ENCODE assay signal across 18 mouse cellular contexts in the genomic region with DNA sequence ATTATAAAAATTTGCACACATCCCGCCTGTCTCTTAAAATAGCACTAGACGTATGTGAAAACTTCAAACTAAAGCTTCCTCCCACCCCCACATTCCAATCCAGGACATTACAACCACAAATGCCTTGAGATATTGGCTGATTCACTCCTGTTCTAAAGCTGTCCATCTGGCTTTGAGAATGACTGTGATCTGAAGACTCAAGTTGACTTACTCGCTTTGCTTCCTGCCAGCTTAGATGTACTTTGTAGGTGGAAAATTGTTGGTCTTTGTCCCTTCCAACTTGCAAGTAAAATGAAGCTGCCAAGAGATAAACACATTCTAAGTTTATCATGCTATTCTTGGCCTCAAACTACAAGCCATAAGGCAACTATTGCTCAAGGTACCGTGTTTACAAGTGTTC.
DNase-seq lines count a peak whose midpoint lies in the region; ATAC-seq and TF ChIP-seq lines count a peak whose summit lies in the region.
"Had no signal": no experiment of that assay in that cellular context is flagged by ENCODE, and none has a peak within 500 bp of the region (broad histone marks: within the 10 kb centered on the region; RNA-seq: fewer than 3 reads in every experiment).

No protein-coding gene starts in this region.

- no peaks in the 10 kb centered on the region for H3K9me3 ChIP-seq in forebrain, postnatal 0 days (ENCODE audit: low read length)
- no peaks in the 10 kb centered on the region for H3K9me3 ChIP-seq in forebrain, embryonic 11.5 days (ENCODE audit: control insufficient read depth, low read length)
- no peaks in the 10 kb centered on the region for H3K9me3 ChIP-seq in heart, postnatal 0 days (replicated peaks; ENCODE audit: control insufficient read depth, low read length)
- H3K9me3 ChIP-seq in heart, embryonic 11.5 days (replicated peaks; ENCODE audit: control insufficient read depth, low read length): no peaks in the 10 kb centered on the region
- H3K9me3 ChIP-seq: embryonic facial prominence, embryonic 15.5 days; forebrain, embryonic 12.5 days; hindbrain, embryonic 12.5 days; limb, embryonic 15.5 days had no signal

- H3K27me3 ChIP-seq in forebrain, postnatal 0 days (ENCODE audit: insufficient read depth, low read length): no peaks in the 10 kb centered on the region
- no peaks in the 10 kb centered on the region for H3K27me3 ChIP-seq in forebrain, embryonic 11.5 days (ENCODE audit: control insufficient read depth, insufficient read depth, low read length)
- H3K27me3 ChIP-seq in heart, postnatal 0 days (ENCODE audit: control insufficient read depth, insufficient read depth, low read length): no peaks in the 10 kb centered on the region
- H3K27me3 ChIP-seq in heart, embryonic 11.5 days (ENCODE audit: control insufficient read depth, insufficient read depth, low read length): no peaks in the 10 kb centered on the region
- H3K27me3 ChIP-seq: embryonic facial prominence, embryonic 15.5 days; forebrain, embryonic 12.5 days; hindbrain, embryonic 12.5 days; limb, embryonic 15.5 days; megakaryocyte, embryonic 14.5 days had no signal

- no peak overlapping the region for H3K4me2 ChIP-seq in forebrain, postnatal 0 days (ENCODE audit: low read depth)
- no peak overlapping the region for H3K4me2 ChIP-seq in forebrain, embryonic 11.5 days (ENCODE audit: low read depth, low read length, severe bottlenecking)
- no peak overlapping the region for H3K4me2 ChIP-seq in heart, postnatal 0 days (ENCODE audit: low read depth, low read length)
- H3K4me2 ChIP-seq in heart, embryonic 11.5 days: no peak overlapping the region
- H3K4me2 ChIP-seq: embryonic facial prominence, embryonic 15.5 days; forebrain, embryonic 12.5 days; hindbrain, embryonic 12.5 days; limb, embryonic 15.5 days had no signal

- H3K27ac ChIP-seq in forebrain, postnatal 0 days (ENCODE audit: low read depth, low read length): no peak overlapping the region
- H3K27ac ChIP-seq in forebrain, embryonic 11.5 days (ENCODE audit: low read depth, low read length): no peak overlapping the region
- H3K27ac ChIP-seq in heart, postnatal 0 days (ENCODE audit: low read depth): no peak overlapping the region
- H3K27ac ChIP-seq in heart, embryonic 11.5 days (ENCODE audit: low read depth, low read length): no peak overlapping the region
- H3K27ac ChIP-seq: embryonic facial prominence, embryonic 15.5 days; forebrain, embryonic 12.5 days; hindbrain, embryonic 12.5 days; limb, embryonic 15.5 days had no signal

- peak; percentile 51 for ATAC-seq in forebrain, postnatal 0 days
- ATAC-seq in forebrain, embryonic 11.5 days (replicated peaks; ENCODE audit: low FRiP score): no peak
- ATAC-seq in heart, postnatal 0 days (ENCODE audit: insufficient read depth, low read depth): no peak
- no peak for ATAC-seq in heart, embryonic 11.5 days (replicated peaks; ENCODE audit: insufficient number of reproducible peaks, low FRiP score, low TSS enrichment)
- ATAC-seq: midbrain, embryonic 16.5 days had no signal

- DNase-seq in forebrain, postnatal 0 days: peak; percentile 41
- no peak for DNase-seq in forebrain, embryonic 11.5 days (ENCODE audit: low spot score)
- peak; percentile 18 for DNase-seq in heart, postnatal 0 days (ENCODE audit: low spot score)
- DNase-seq in Muller cell, postnatal 12 days (ENCODE audit: inconsistent ontology term): peak; percentile 2
- DNase-seq in right cerebral cortex, postnatal 25 days: peak; percentile 12
- DNase-seq in adrenal gland, adult (ENCODE audit: inconsistent age in 2 of 2, low spot score in 1 of 2): no peak
- DNase-seq: adrenal gland, postnatal 25 days; B cell, adult 2 months; cerebellum, adult 9-10 months; lung, postnatal 10 days; thymus, postnatal 36 days had no signal

- WGBS in forebrain, postnatal 0 days: 64% methylated on average over 4 of the region's 4 CpGs
- WGBS in forebrain, embryonic 11.5 days: 94% methylated on average over 4 of the region's 4 CpGs
- WGBS in heart, postnatal 0 days: 20% methylated on average over 4 of the region's 4 CpGs
- WGBS in heart, embryonic 11.5 days (ENCODE audit: insufficient replicate concordance): 53% methylated on average over 4 of the region's 4 CpGs

- TF ChIP-seq CTCF in forebrain, postnatal 0 days (IDR thresholded peaks at IDR 0.05; ENCODE audit: low read depth): no peak
- TF ChIP-seq CTCF in heart, postnatal 0 days (IDR thresholded peaks at IDR 0.05; ENCODE audit: low read depth): no peak

- TF ChIP-seq EP300 in heart, postnatal 0 days (IDR thresholded peaks at IDR 0.05; ENCODE audit: low read depth): no peak

- no peaks in the 10 kb centered on the region for H3K4me1 ChIP-seq in forebrain, postnatal 0 days (ENCODE audit: insufficient read depth)
- no peaks in the 10 kb centered on the region for H3K4me1 ChIP-seq in forebrain, embryonic 11.5 days (replicated peaks; ENCODE audit: control insufficient read depth, insufficient read depth, low read length)
- peaks cover 8% of the 10 kb centered on the region; the same call in 1 of the 2 replicates for H3K4me1 ChIP-seq in heart, postnatal 0 days (ENCODE audit: control insufficient read depth, insufficient read depth)
- H3K4me1 ChIP-seq in heart, embryonic 11.5 days (ENCODE audit: control insufficient read depth, insufficient read depth, low read length): no peaks in the 10 kb centered on the region
- H3K4me1 ChIP-seq: embryonic facial prominence, embryonic 15.5 days; forebrain, embryonic 12.5 days; hindbrain, embryonic 12.5 days; limb, embryonic 15.5 days; megakaryocyte, embryonic 14.5 days had no signal

- no peak overlapping the region for H3K9ac ChIP-seq in forebrain, postnatal 0 days
- H3K9ac ChIP-seq in forebrain, embryonic 11.5 days (ENCODE audit: low read length): no peak overlapping the region
- H3K9ac ChIP-seq in heart, postnatal 0 days (replicated peaks; ENCODE audit: low read depth, low read length): no peak overlapping the region
- no peak overlapping the region for H3K9ac ChIP-seq in heart, embryonic 11.5 days (ENCODE audit: low read depth, low read length)
- H3K9ac ChIP-seq: embryonic facial prominence, embryonic 15.5 days; forebrain, embryonic 12.5 days; hindbrain, embryonic 12.5 days; limb, embryonic 15.5 days had no signal

- H3K4me3 ChIP-seq in forebrain, postnatal 0 days (ENCODE audit: low read depth, low read length): no peak overlapping the region
- H3K4me3 ChIP-seq in forebrain, embryonic 11.5 days (ENCODE audit: low read depth, low read length): no peak overlapping the region
- no peak overlapping the region for H3K4me3 ChIP-seq in heart, postnatal 0 days (ENCODE audit: low read depth, low read length)
- no peak overlapping the region for H3K4me3 ChIP-seq in heart, embryonic 11.5 days (ENCODE audit: low read depth, low read length)
- H3K4me3 ChIP-seq: embryonic facial prominence, embryonic 15.5 days; forebrain, embryonic 12.5 days; hindbrain, embryonic 12.5 days; limb, embryonic 15.5 days; megakaryocyte, embryonic 14.5 days had no signal

- no peaks in the 10 kb centered on the region for H3K36me3 ChIP-seq in forebrain, postnatal 0 days (ENCODE audit: insufficient read depth)
- no peaks in the 10 kb centered on the region for H3K36me3 ChIP-seq in forebrain, embryonic 11.5 days (ENCODE audit: control insufficient read depth, insufficient read depth, low read length)
- no peaks in the 10 kb centered on the region for H3K36me3 ChIP-seq in heart, postnatal 0 days (replicated peaks; ENCODE audit: control insufficient read depth, insufficient read depth, low read length)
- no peaks in the 10 kb centered on the region for H3K36me3 ChIP-seq in heart, embryonic 11.5 days (ENCODE audit: control insufficient read depth, insufficient read depth, low read length)
- H3K36me3 ChIP-seq: embryonic facial prominence, embryonic 15.5 days; forebrain, embryonic 12.5 days; hindbrain, embryonic 12.5 days; limb, embryonic 15.5 days had no signal

Comparison
In these comparisons a context has a peak if more than half of its experiments do, and no peak if none do; other contexts are left out.
1. DNase-seq: peak in forebrain, postnatal 0 days (single experiment), heart, postnatal 0 days (single experiment), Muller cell, postnatal 12 days (single experiment) and right cerebral cortex, postnatal 25 days (single experiment); none in forebrain, embryonic 11.5 days (single experiment) and adrenal gland, adult (0 of 2).